Mouse (Mus musculus) stomach, postnatal 0 days (tissue): ENCODE results near the gene Mapkapk5.
"Not testable (repeated sequence)": the region's sequence is repeated elsewhere in the genome, so short reads cannot be mapped to it uniquely, and the experiment has no call there.

ENCODE experiments used
- CTCF ChIP-seq: IDR thresholded peaks from 2 replicates; pipeline ENCODE4 v1.5.1; 2016; ENCODE audit warnings: antibody characterized with exemption, low read depth, mild to moderate bottlenecking, moderate library complexity
- EP300 ChIP-seq: optimal IDR thresholded peaks from 2 replicates; pipeline ENCODE3; 2016; ENCODE audit warnings: antibody characterized with exemption

- not testable (repeated sequence) for TF ChIP-seq EP300, CTCF
These were observed 44.2 kb downstream of the Mapkapk5 start for GRCm38 (mm10) chr5:121501424-121501996.
